Mouse (Mus musculus) stomach, embryonic 16.5 days (tissue): Measurements from ENCODE around the gene Taf1d. TPM values are rescaled to one million over a fixed set of nuclear protein-coding genes. Genes with fewer than 3 reads are reported as not detected.

Experiments used
- ATAC-seq: fragments of 200-750 bp; cut with Nextera tagmentation; 2 replicates; pipeline ENCODE4 v1.8.0; 2017; ENCODE audit warnings: moderate number of reproducible peaks, moderate TSS enrichment; ENCODE audit not compliant: insufficient read depth, low FRiP score
- H3K27ac ChIP-seq: fragments of 300-500 bp; sonication (generic); 2 replicates; pipeline ENCODE4 v1.5.1; 2014; ENCODE audit warnings: low read length
- H3K27me3 ChIP-seq: fragments of 300-500 bp; sonication (generic); 2 replicates; pipeline ENCODE4 v1.6.1; 2014; ENCODE audit warnings: low read length, control low read depth, mixed read lengths; ENCODE audit not compliant: control insufficient read depth, insufficient read depth
- H3K36me3 ChIP-seq: fragments of 300-500 bp; sonication (generic); 2 replicates; pipeline ENCODE4 v1.6.1; 2014; ENCODE audit warnings: low read length; ENCODE audit not compliant: control insufficient read depth, insufficient read depth
- H3K4me1 ChIP-seq: fragments of 300-500 bp; sonication (generic); 2 replicates; pipeline ENCODE4 v1.6.1; 2014; ENCODE audit warnings: low read length, control low read depth, mixed read lengths; ENCODE audit not compliant: control insufficient read depth, insufficient read depth
- H3K4me2 ChIP-seq: fragments of 300-500 bp; sonication (generic); 2 replicates; pipeline ENCODE4 v1.6.1; 2014; ENCODE audit warnings: low read depth, low read length, mixed read lengths
- H3K4me3 ChIP-seq: fragments of 300-500 bp; sonication (generic); replicated peaks from 2 replicates; pipeline ENCODE4 v1.5.1; 2014; ENCODE audit warnings: mild to moderate bottlenecking, low read length
- H3K9ac ChIP-seq: fragments of 300-500 bp; sonication (generic); 2 replicates; pipeline ENCODE4 v1.6.1; 2014; ENCODE audit warnings: low read length
- H3K9me3 ChIP-seq: fragments of 300-500 bp; sonication (generic); replicated peaks from 2 replicates; pipeline ENCODE4 v1.6.1; 2016; ENCODE audit warnings: low read length, control low read depth; ENCODE audit not compliant: control insufficient read depth
- WGBS: fragments of 180-500 bp; shearing (Covaris S2); extraction: QIAGEN DNeasy Blood & Tissue Kit; methylation state at CpG from one replicate; pipeline ENCODE4 v1.1.7; 2014; 5-methylcytosine and 5-hydroxymethylcytosine counted together
- polyA plus RNA-seq: library from polyadenylated mRNA; unstranded; fragments of >200 nt; fragmentation: Nextera tagmentation; extraction: Ambion mirVana; gene quantifications from 2 replicates; pipeline ENCODE4 v1.2.1, GENCODE M21; 2015

Gene Taf1d
- polyA plus RNA-seq = 55.2 and 70.1 TPM in 2 replicates

GRCm38 (mm10) chr9:15305503-15306397 lies at the start of gene Taf1d:
TSS of gene Taf1d (plus strand) at chr9:15306214.
- ATAC-seq = peak; percentile 97
- H3K9ac ChIP-seq = peak within 1 kb of the TSS; percentile 98
- peak within 1 kb of the TSS; percentile 96 for H3K27ac ChIP-seq
- no peaks in the 10 kb centered on the region for H3K27me3 ChIP-seq
- H3K4me1 ChIP-seq = peaks cover 20% of the 10 kb centered on the region
- H3K9me3 ChIP-seq = no peaks in the 10 kb centered on the region
- 11% methylated on average over 45 of the region's 45 CpGs for WGBS
- H3K4me2 ChIP-seq = peak within 1 kb of the TSS; percentile 73
- peak within 1 kb of the TSS; percentile 98 for H3K4me3 ChIP-seq
- H3K36me3 ChIP-seq = peaks cover 15% of the 10 kb centered on the region

GRCm38 (mm10) chr9:15256214-15256613 lies 49.8 kb upstream of the Taf1d start:
- H3K9ac ChIP-seq = no peak overlapping the region
- no peak overlapping the region for H3K4me2 ChIP-seq
- H3K4me1 ChIP-seq = no peaks in the 10 kb centered on the region
- H3K27ac ChIP-seq = no peak overlapping the region
- peaks cover 4% of the 10 kb centered on the region; the same call in 1 of the 2 replicates for H3K36me3 ChIP-seq
- no peak for ATAC-seq
- H3K27me3 ChIP-seq = no peaks in the 10 kb centered on the region
- H3K9me3 ChIP-seq = no peaks in the 10 kb centered on the region
- 58% methylated on average over 3 of the region's 3 CpGs for WGBS
- no peak overlapping the region for H3K4me3 ChIP-seq

GRCm38 (mm10) chr9:15261980-15262379 lies 44.0 kb upstream of the Taf1d start:
- H3K9ac ChIP-seq = no peak overlapping the region
- peak overlapping the region; percentile 43 for H3K27ac ChIP-seq
- no peaks in the 10 kb centered on the region for H3K4me1 ChIP-seq
- H3K27me3 ChIP-seq = no peaks in the 10 kb centered on the region
- WGBS = 70% methylated on average over 8 of the region's 8 CpGs
- ATAC-seq = peak; percentile 41; the same call in 1 of the 2 replicates
- peaks cover 18% of the 10 kb centered on the region for H3K36me3 ChIP-seq
- no peak overlapping the region for H3K4me2 ChIP-seq
- no peak overlapping the region for H3K4me3 ChIP-seq
- no peaks in the 10 kb centered on the region for H3K9me3 ChIP-seq

GRCm38 (mm10) chr9:15263487-15263886 lies 42.5 kb upstream of the Taf1d start:
- Histone ChIP-seq H3K4me2 (no peak overlapping the region), H3K9me3 (no peaks in the 10 kb centered on the region), H3K27me3 (no peaks in the 10 kb centered on the region), H3K4me1 (no peaks in the 10 kb centered on the region), H3K27ac (no peak overlapping the region), H3K9ac (no peak overlapping the region), H3K36me3 (peaks cover 18% of the 10 kb centered on the region), H3K4me3 (no peak overlapping the region)
- no peak for ATAC-seq
- WGBS = 94% methylated on average over 10 of the region's 10 CpGs

- no peak overlapping the region for H3K4me3 ChIP-seq
- no peak overlapping the region for H3K9ac ChIP-seq
- H3K4me2 ChIP-seq = no peak overlapping the region
- H3K36me3 ChIP-seq = peaks cover 36% of the 10 kb centered on the region
- no peaks in the 10 kb centered on the region for H3K9me3 ChIP-seq
- H3K4me1 ChIP-seq = 0 out of 2 replicates have a peak, but pooled peaks cover 6% of the 10 kb centered on the region
- ATAC-seq = no peak
- 95% methylated on average over 2 of the region's 2 CpGs for WGBS
- no peak overlapping the region for H3K27ac ChIP-seq
- no peaks in the 10 kb centered on the region for H3K27me3 ChIP-seq
Observed at GRCm38 (mm10) chr9:15273981-15274380, 32.0 kb upstream of the Taf1d start.

DNA sequence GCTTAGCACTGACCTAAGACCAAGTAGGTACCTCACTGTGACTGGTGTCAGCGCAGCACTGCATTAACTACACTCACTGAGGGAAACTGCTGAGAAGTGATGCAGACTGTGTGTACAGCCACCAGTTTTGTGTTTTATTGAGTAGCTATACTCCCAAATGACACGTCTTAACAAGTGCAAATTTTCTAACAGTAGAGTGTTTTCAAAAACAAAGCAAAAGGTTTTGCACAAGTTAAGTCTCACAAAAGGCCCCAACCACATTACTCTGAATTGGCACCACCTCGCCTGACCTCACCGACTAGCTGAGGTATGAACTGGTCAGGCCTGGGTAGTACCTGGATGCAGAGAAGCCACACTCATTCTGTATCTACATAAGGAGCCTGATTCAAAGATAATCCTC lies 29.2 kb upstream of the Taf1d start:
- ATAC-seq = no peak
- H3K4me2 ChIP-seq = no peak overlapping the region
- peaks cover 11% of the 10 kb centered on the region for H3K4me1 ChIP-seq
- no peak overlapping the region for H3K4me3 ChIP-seq
- H3K9me3 ChIP-seq = no peaks in the 10 kb centered on the region
- WGBS = 94% methylated on average over 4 of the region's 4 CpGs
- H3K9ac ChIP-seq = no peak overlapping the region
- peaks cover 28% of the 10 kb centered on the region for H3K36me3 ChIP-seq
- no peak overlapping the region for H3K27ac ChIP-seq
- no peaks in the 10 kb centered on the region for H3K27me3 ChIP-seq

DNA sequence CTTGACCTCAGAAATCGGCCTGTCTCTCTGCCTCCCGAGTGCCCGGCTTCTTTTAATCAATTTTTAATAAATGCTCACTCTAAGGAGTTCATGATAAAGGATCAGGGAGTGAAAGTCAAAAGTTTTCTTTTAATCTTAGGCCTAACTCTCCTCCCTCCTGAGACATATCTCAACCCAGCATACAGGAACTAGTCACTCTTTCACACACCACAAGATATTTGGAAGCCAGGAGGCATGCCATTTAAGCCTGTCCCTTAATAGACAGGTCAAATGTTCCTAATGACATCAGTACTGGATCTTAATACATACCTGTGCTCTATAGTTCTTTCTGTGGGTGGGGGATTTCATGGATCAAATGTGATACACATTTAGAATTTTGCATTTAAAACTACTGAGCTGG lies 27.7 kb upstream of the Taf1d start:
- H3K27me3 ChIP-seq = no peaks in the 10 kb centered on the region
- H3K27ac ChIP-seq = no peak overlapping the region
- H3K9me3 ChIP-seq = no peaks in the 10 kb centered on the region
- peaks cover 11% of the 10 kb centered on the region for H3K4me1 ChIP-seq
- no peak overlapping the region for H3K9ac ChIP-seq
- H3K36me3 ChIP-seq = 0 out of 2 replicates have a peak, but pooled peaks cover 14% of the 10 kb centered on the region
- ATAC-seq = no peak
- no peak overlapping the region for H3K4me2 ChIP-seq
- 88% methylated on average over 3 of the region's 3 CpGs for WGBS
- H3K4me3 ChIP-seq = no peak overlapping the region

DNA sequence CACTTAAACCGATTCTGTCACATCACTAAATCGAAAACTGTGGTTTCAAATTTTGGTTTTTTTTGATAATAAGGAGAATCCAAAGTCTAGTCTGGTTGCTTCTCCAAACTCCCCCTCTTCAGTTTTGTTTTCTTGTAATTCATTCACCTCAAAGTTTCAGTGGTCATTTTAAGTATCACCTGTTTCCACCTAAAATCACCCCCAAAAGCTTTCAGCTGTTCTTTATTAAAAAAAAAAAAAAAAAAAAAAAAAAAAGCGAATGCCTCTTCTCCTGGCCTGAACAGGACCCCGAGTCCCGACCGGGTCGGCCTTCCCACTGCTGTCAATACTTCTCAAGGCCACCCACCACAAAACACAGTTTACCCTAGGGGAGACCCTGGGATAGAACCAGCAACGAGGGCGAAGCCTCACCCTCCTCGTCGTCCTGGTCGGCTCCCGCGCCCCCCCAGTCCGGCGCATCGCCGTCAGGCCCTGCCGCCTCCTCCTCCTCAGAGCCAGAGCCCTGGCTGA lies 26.8 kb upstream of the Taf1d start:
- peak overlapping the region; percentile 97 for H3K4me3 ChIP-seq
- 0 out of 2 replicates have a peak, but pooled peaks cover 7% of the 10 kb centered on the region for H3K36me3 ChIP-seq
- peak overlapping the region; percentile 93 for H3K27ac ChIP-seq
- peaks cover 11% of the 10 kb centered on the region for H3K4me1 ChIP-seq
- no peak for ATAC-seq
- H3K9ac ChIP-seq = peak overlapping the region; percentile 98
- H3K9me3 ChIP-seq = no peaks in the 10 kb centered on the region
- 9% methylated on average over 19 of the region's 19 CpGs for WGBS
- no peaks in the 10 kb centered on the region for H3K27me3 ChIP-seq
- H3K4me2 ChIP-seq = peak overlapping the region; percentile 65
